Mouse (Mus musculus): ENCODE measurements around the gene Gm48552.

- no peak for TF ChIP-seq POLR2A (IDR thresholded peaks at IDR 0.05; ENCODE audit: extremely low read depth, insufficient read depth, low read length)
- TF ChIP-seq CTCF (IDR thresholded peaks at IDR 0.05; ENCODE audit: extremely low read depth, insufficient read depth, low read length) = no peak
Observed at GRCm38 (mm10) chr10:81412586-81413309, 23.9 kb downstream of the Gm48552 start.

Measured in cortical plate, adult 2 months (tissue).